Mouse (Mus musculus): ENCODE data around the gene Agbl3.

GRCm38 (mm10) chr6:34884724-34885123 lies 104.5 kb downstream of the Agbl3 start:
- TF ChIP-seq POLR2A (IDR thresholded peaks at IDR 0.05; ENCODE audit: low read depth, low read length): no peak
- no peak for TF ChIP-seq CTCF (IDR thresholded peaks at IDR 0.05; ENCODE audit: extremely low read depth, insufficient read depth, insufficient read length, insufficient replicate concordance)

All from spleen, adult 2 months (tissue).